Mouse (Mus musculus): ENCODE results near the gene Ntrk1. TPM values are rescaled to one million over a fixed set of nuclear protein-coding genes. Genes with fewer than 3 reads are reported as not detected.

Ntrk1 gene
- total RNA-seq, 2 experiments from 2014 or later: 0.61 TPM; not detected in 1

DNA sequence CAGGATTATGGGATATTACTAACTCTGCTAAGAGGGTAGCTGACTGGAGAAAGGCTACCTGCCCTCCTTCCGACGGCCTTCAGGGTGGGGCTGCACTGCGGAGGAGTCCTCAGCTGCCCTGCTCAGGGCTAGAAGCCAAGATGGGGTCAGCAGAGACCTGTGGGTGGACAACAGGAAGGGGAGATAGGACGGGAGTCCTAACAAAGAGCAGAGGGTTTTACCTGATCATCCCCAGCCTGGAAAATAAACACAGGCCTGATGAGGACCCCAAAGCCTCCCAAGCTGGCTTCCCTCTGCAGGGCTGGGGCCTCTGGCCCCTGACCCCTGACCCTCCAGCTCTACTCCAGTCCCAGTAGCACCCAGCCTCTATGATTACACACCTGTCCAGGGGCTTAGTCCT lies 31.8 kb downstream of the Ntrk1 start:
- DNase-seq (ENCODE audit: low spot score in 2 of 2): no peak
- intact Hi-C loops (cut with DNase I): no loop called here

DNA sequence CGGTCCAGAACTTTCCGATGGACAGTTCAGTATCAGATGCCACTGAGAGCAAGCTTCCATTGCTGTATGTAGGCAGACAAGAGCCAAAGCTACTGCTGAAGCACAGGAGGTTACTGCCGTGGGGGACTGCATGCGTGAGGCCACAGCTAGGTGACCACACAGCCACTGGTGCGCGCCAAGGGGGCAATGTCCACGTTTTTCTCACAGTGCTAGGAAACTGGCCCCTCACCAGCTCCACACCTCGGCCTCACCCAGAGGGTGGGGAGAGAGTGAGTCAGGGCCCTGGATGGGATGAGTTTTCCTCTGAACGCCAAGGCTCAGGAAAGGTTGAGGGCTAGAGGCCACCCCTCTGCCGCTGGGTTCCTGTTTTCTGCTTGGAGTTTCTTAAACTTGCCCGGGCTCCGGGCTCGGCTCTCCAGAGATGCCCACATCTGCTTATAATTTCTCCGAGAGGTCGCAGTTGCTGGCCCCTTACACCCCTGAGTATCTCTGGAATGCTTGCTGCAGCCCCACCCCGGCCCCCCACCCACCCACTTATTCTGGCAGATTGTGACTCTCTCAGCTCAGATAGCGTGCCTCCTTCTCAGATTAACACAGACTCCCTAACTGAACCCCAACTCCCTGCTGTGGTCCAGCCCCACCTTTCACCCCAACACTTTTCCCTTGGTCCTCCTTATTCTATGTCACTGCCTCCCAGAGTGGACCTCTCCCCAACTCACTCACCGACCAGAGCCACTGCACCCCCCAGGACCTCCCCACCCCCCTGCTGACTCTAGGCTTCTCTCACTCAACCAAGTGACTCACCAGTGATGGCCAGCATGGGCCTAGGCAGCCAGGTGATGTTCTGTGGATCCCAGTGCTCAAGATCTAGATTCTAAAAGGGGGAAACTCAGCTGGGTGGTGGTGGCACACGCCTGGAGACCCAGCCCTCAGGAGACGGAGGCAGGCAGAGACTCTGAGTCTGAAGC lies 33.3 kb downstream of the Ntrk1 start:
- intact Hi-C loops (cut with DNase I): no loop called here
- DNase-seq (ENCODE audit: low spot score in 2 of 2): no peak

DNA sequence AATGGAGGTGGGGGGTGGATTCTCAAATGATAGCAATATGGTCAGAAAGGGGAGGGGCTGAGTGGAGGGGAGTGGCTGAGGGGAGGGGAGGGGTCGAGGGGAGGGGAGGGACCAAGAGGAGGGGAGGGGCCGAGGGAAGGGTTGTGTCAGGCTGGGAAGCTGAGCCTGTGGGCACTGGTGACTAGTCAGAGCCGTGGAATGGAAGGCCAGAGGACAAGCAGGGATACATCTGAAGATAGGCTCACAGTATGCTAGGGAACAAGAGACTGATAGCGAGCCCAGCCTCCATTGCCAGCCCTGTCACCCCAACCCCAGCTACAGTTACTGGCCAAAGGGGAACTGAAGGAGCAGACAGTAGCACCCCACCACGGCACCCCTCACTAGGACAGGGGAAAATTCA lies 36.3 kb downstream of the Ntrk1 start:
- intact Hi-C loops (cut with DNase I): loop anchor here (5.0 kb wide), 1 partner anchor 79 kb away; no protein-coding TSS in a partner anchor
- no peak for DNase-seq (ENCODE audit: low spot score in 2 of 2)

DNA sequence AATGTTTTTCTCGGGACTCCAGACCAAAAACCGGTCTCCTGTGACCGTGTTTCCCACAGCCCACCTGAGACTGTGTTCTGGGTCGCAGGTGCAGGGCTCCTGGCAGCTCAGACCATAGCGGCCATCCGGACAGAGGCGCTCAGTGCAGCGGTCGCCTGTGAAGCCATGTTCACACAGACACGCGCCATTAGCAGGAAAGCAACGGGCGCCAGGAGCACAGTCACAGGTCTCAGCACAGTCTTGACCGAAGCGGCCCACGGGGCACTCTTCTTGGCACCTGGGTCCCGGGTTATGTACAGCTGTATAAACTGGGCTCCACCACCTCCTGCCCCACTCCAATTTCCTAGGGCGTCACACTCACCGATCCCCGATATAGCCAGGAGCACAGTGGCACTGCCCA lies 38.5 kb downstream of the Ntrk1 start:
- no peak for DNase-seq (ENCODE audit: low spot score in 2 of 2)
- intact Hi-C loops (cut with DNase I): loop anchor here (5.0 kb wide), 1 partner anchor 81 kb away; no protein-coding TSS in a partner anchor

DNA sequence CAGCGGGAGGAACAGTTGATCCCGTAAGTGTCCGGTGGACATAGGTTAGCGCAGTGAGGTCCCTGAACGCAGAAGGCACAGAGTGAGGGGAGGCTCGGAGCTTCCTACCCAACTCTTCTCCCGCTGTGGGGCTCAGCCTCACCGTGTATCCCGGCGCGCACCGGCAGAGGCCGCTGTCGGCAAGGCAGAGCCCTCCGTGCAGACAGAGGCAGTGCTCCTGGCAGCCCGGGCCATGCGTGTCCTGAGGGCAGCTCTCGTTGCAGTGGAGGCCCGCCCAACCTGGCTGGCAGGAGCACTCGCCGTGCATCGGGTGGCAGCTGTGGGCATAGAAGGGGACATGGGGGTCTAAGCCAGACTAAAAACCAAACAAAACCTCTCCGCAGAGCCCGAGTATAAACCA lies 39.0 kb downstream of the Ntrk1 start:
- peak; percentile 81 to 90 for DNase-seq (ENCODE audit: low spot score in 2 of 2)
- intact Hi-C loops (cut with DNase I): loop anchor here (5.0 kb wide), 1 partner anchor 81 kb away; no protein-coding TSS in a partner anchor

DNA sequence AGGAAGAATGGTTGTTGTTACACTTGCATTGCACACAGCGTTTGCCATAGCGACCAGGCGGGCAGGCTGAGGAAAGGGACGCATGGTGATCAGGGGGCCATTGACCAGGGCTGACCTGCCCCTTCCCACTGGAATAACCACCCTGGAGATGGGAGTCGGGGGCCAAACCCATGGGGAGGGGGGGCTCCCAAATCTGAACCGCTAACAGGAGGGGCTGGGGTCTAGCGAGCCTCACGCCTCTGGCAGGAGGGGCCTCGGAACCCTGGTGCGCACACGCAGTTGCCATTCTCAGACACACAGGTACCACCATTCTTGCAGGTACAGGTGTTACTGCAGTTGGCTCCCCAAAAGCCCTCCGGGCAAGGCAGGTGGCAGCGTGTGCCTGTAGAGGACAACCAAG lies 41.1 kb downstream of the Ntrk1 start:
- no peak for DNase-seq (ENCODE audit: low spot score in 2 of 2)
- intact Hi-C loops (cut with DNase I): no loop called here

DNA sequence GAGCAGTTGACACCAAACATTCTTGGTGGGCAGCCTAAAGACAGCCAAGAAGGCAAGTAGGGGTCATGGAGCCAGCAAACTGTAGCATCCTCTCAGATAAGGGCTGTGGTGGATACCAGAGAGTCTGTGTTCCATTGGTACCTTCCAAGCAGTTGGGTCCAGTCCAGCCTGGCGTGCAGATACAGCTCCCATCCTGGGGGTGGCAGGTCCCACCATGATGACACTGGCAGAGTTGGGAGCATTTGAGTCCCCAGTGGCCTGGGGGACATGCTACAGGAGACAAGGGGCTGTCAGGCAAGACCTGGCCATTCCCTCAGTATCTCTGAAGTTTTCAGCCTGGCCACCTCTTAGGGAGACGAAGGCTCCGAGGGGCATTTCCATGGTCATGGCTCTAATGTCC lies 42.4 kb downstream of the Ntrk1 start:
- intact Hi-C loops (cut with DNase I): no loop called here

DNA sequence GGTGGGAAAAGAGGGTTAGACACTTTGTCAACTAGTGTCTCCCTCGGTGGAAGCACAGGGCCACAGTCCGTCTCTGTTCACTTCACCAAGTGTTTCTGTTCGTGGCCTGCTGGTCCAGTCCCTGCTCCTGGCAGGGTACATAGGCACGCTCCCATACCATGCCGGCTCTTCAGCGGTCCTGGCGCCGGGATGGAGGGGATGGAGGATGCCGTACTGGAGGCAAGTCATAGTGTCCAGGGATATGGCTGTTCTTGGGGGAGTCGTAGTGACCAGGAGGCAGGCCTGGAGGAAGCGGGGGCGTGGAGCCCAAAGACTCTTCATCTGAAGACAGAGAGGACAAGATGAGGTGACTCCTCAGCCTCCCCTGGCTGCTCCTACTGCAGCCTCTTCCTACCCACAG lies 45.0 kb downstream of the Ntrk1 start:
- no peak for DNase-seq (ENCODE audit: low spot score in 2 of 2)
- intact Hi-C loops (cut with DNase I): no loop called here

More for the DNA sequence above, 42.4 kb downstream of the Ntrk1 start:
- no peak for DNase-seq (ENCODE audit: low spot score in 2 of 2)

DNA sequence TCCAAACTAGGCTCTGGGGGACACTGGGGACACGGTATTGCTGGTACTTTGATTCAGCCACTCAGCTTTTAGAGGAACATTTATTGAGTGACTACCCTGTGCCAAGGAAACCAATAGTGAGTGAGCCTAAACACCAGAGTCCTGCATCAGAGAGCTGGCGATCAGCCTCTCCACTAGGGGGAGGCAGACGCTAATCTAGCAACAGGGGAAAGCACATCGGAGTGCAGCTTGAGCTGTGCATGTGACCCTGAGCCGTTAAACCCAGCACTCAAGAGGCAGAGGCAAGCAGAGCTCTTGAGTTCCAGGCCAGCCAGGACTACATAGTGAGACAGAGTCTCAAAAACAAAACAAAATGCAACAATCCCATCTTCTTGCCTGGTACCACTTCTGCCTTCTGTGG lies 45.9 kb downstream of the Ntrk1 start:
- intact Hi-C loops (cut with DNase I): no loop called here
- peak; percentile 50 to 61 for DNase-seq (ENCODE audit: low spot score in 2 of 2)

DNA sequence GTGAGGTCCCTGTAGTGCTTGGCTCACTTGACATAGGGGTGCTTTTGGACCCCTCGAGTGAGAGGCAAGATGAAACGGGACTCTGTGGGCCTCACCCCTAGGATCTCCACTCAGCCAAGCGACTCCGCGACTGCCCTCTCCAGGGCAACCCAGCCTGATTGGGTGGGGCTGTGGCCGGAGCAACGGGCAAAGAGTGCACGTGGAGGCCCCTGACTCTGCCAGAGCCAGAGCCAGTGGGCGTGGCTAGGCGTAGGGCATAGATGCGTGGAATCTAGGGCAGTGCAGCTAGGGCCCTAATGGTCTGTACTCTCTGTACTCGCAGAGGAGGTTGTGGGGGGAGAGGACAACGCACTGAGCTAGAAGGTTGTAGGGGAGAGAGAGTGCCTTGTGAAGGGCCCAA lies 46.5 kb downstream of the Ntrk1 start, which contains the start of gene Lrrc71:
Lrrc71 (minus strand) TSS at position 195 of the 400 bp plus-strand sequence.
- no peak for DNase-seq (ENCODE audit: low spot score in 2 of 2)
- intact Hi-C loops (cut with DNase I): no loop called here

DNA sequence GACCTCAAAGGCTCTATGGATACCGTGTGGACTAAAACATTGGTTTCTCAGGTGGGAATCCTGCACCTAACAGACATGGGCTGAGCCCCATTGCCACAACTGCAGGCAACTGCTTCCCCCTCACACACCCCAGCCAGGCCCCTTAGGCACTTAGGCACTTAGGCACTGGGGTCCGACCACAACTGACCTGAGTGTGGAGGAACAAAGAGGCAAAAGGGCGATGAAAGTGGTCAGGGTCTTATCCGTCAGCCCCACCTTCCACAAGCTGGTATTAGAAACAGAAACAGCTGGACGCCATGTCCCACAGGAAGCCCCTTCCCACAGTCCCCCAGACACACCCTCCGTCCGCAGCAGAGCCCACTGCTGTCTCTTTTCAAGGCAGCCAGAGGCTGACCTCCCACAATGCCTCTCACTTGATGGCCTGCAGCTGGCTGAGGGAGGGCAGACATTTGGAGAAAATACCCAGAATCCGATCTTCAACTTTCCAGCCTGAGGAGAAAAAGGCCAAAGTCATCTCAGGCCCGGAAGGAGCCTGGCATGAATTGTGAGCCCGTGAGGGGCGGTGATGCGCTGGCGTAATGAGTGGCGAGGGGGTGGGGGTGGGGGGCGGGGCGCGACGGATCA lies 49.8 kb downstream of the Ntrk1 start:
- intact Hi-C loops (cut with DNase I): no loop called here
- DNase-seq (ENCODE audit: low spot score in 2 of 2): no peak

DNA sequence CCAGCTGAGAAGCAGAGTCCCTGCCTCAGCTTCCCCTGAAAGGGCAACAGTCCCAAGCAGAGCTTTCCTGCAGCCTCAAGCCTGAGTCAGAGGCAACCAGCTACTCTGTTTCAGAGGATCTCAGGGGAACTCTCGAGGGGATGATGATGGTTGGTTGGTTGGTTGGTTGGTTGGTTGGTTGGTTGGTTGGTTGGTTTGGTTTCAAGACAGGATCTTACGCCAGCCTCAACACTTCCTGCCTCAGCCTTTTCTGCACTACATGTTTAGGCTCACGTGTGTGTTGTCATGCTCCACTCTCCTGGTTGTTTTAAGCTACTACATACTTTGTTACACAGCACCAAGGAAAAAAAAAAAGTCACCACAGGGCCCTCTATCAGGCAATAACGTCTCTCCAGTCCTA lies 51.0 kb downstream of the Ntrk1 start:
- intact Hi-C loops (cut with DNase I): no loop called here
- no peak for DNase-seq (ENCODE audit: low spot score in 2 of 2)

DNA sequence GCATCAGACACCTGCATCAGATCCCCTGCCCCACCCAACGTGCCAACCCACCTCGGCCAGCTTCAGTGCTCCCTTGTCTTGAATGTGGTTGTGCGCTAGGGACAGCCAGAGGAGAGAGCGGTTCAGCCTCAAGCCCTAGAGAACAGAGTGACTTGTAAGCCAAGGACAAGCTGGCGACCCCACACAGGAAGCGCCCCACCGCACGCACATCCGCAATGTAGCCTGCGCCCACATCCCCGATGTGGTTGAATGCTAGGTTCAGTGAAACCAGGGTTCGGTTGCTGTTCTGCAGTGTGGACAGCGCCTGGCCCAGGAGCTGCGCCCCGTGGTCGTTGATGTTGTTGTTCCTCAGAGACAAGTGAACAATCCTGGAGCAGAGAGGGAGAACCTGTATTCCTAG lies 52.2 kb downstream of the Ntrk1 start:
- DNase-seq (ENCODE audit: low spot score in 2 of 2): no peak
- intact Hi-C loops (cut with DNase I): no loop called here

DNA sequence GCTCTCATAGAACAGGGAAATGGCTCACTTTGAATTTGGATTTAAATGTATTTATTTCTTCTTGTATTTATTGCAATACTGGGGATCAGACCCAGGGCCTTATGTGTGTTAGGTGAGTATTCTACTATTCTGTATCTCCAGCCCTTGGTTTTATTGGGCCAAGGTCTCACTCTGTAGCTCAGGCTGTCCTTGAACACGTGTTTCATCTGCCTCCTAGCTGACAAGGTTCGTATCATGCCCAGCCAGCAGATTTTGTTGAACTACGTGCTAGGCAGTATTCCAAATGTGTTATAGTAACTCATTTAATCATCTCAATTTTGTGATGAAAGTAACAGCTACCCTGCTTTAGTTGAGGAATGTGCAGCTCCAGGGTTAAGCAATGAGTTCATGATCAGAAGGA lies 52.9 kb downstream of the Ntrk1 start:
- DNase-seq (ENCODE audit: low spot score in 2 of 2): no peak
- intact Hi-C loops (cut with DNase I): no loop called here

DNA sequence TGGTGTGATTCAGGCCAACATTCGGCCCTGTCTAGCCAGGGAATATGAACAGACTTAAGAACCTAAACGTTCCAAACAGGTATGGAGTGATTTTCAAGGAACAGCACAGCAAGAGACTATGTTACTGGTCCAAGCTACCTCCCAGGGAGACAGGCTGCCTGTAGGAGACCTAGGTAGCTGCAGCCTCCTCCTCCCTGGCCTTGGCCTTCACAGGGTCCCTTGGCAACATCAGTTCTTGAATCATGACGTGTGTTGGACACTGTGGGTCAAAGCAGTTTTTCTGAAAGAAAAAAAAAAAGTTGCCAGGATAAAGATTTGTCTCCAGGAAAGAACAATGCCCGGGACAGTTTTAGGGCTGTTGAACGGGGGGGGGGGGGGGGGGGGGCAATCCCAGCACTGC lies 56.1 kb downstream of the Ntrk1 start:
- intact Hi-C loops (cut with DNase I): no loop called here

DNA sequence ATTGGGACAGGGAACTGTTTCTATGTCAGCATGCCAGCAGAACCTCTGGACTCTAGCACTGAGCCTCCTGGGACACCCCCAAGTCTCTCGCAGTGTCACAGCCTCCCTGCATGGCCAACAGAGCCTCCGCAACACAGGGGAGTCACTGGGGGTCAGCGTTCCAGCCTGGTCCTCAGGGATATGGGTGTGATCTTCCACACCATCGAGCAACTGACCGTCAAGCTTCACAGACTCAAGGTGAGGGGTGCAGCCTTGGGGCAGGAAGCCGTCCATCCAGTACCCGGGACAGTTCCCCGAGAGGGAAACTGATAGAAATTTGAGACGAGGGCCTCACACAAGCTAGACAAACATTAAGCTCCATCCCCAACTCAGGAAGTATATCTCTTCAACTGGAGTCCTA lies 59.6 kb downstream of the Ntrk1 start:
- DNase-seq (ENCODE audit: low spot score in 2 of 2): no peak
- intact Hi-C loops (cut with DNase I): no loop called here

More for the DNA sequence above, 56.1 kb downstream of the Ntrk1 start:
- DNase-seq (ENCODE audit: low spot score in 2 of 2): no peak

DNA sequence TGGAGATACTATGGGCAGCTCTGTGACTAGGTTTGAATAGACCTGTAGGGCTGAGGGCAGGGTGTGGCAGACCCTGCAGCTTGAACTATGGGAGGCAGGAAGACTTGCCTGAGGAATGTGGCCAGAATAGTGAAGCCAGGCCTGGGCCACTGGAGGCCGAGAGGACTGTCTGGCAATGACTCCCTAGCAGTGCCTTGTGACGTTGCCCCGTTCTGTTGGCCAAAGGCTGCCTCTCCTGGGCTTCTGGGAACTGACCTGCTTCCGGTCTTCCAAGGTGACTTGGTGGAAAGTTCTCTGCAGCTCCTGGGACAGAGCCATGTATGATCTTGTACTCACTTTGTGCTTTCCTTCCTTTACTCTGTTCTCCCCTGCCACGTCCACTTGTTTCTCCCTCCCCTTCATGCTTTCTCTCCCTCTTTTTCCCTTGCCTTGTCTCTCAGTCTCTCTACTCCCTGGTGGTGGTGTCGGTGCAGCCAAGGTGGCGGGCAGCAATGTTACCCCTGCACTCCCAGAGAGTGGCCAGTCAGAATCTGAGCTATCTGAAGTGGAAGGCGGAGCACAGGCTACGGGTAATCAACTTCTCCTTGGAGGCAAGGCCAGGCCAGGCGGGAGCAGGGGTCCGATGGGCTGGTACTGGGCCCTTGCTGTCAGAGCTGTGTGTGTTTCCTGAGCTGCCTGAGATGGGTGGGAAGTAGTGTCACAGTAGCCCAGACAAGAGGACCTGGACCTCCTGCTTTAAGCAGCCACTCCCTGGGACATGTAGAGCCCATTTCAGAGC lies 60.8 kb downstream of the Ntrk1 start:
- DNase-seq (ENCODE audit: low spot score in 2 of 2): no peak
- intact Hi-C loops (cut with DNase I): no loop called here

DNA sequence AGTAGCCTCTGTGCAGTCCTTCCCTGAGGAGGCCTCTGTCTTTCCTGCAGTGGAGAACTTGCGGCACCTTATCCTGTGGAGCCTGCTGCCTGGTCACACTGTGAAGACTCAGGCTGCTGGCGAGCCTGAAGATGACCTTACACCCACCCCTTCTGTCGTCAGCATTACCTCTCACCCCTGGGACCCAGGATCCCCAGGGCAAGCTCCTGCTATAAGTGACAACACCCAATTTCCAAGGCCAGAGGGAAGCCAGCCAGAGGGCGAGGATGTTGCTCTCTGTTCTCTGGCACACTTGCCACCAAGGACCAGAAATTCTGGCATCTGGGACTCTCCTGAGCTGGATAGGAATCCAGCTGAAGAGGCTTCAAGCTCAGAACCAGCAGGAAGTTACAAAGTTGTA lies 61.9 kb downstream of the Ntrk1 start:
- intact Hi-C loops (cut with DNase I): no loop called here
- DNase-seq (ENCODE audit: low spot score in 2 of 2): no peak

DNA sequence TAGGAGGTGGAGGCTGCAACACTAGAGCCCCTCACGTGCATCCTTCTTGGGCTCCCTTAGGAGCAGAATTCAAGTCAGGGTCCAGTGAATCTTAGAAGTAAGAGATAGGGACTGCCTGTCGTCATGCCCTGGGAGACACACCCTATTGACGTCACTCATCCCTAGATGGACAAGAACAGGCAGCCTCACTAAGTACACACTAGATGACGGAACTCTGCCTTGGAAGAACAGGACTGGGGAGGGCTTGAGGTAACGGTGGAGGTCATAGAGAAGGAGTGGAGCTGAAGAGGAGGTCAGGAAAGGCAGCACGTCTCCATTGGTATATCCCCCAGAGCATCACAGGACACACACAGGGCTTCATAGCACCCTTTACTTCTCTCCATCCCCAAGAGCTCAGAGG lies 66.3 kb downstream of the Ntrk1 start:
- DNase-seq (ENCODE audit: low spot score in 2 of 2): no peak
- intact Hi-C loops (cut with DNase I): no loop called here
